In genomic region chr16:12114396-12114795, GRCm38 (mm10) we compare ENCODE assay signal across 14 mouse cellular contexts.
A peak's percentile ranks its signal among the peaks of the same experiment; 100 is the strongest.
DNase-seq lines count a peak whose midpoint lies in the region; ATAC-seq lines count a peak whose summit lies in the region.
"Had no signal": no experiment of that assay in that cellular context is flagged by ENCODE, and none has a peak within 500 bp of the region (broad histone marks: within the 10 kb centered on the region; RNA-seq: fewer than 3 reads in every experiment).

No protein-coding gene starts in this region.

- no peaks in the 10 kb centered on the region for H3K4me1 ChIP-seq in heart, embryonic 11.5 days (ENCODE audit: control insufficient read depth, insufficient read depth, low read length)
- H3K4me1 ChIP-seq: liver, embryonic 15.5 days had no signal

- H3K36me3 ChIP-seq in heart, embryonic 11.5 days (ENCODE audit: control insufficient read depth, insufficient read depth, low read length) = no peaks in the 10 kb centered on the region
- H3K36me3 ChIP-seq: hindbrain, embryonic 13.5 days; liver, embryonic 15.5 days; midbrain, embryonic 15.5 days; neural tube, embryonic 15.5 days had no signal

- 83% methylated on average over 5 of the region's 5 CpGs for WGBS in heart, embryonic 11.5 days (ENCODE audit: insufficient replicate concordance)

- no peak overlapping the region for H3K9ac ChIP-seq in heart, embryonic 11.5 days (ENCODE audit: low read depth, low read length)
- H3K9ac ChIP-seq: hindbrain, embryonic 13.5 days; liver, embryonic 15.5 days; midbrain, embryonic 15.5 days; neural tube, embryonic 15.5 days had no signal

- no peak overlapping the region for H3K4me3 ChIP-seq in heart, embryonic 11.5 days (ENCODE audit: low read depth, low read length)
- H3K4me3 ChIP-seq: hindbrain, embryonic 13.5 days; liver, embryonic 15.5 days; midbrain, embryonic 15.5 days; neural tube, embryonic 15.5 days had no signal

- H3K4me2 ChIP-seq in heart, embryonic 11.5 days = no peak overlapping the region
- H3K4me2 ChIP-seq: hindbrain, embryonic 13.5 days; liver, embryonic 15.5 days; neural tube, embryonic 15.5 days had no signal

- intact Hi-C loops in heart, postnatal 10 days (cut with DNase I) = no loop called here

- no peak for ATAC-seq in heart, embryonic 11.5 days (replicated peaks; ENCODE audit: insufficient number of reproducible peaks, low FRiP score, low TSS enrichment)

- peak; percentile 97 for DNase-seq in heart, adult 11 months
- DNase-seq in ovary, postnatal 36 days (ENCODE audit: low spot score) = peak; percentile 15
- DNase-seq in ovary, postnatal 14 days (ENCODE audit: low spot score) = no peak
- peak; percentile 34 to 42 for DNase-seq in heart, postnatal 10 days
- peak; percentile 41 for DNase-seq in skeletal muscle tissue, adult 2 months (ENCODE audit: low read depth, low spot score)
- no peak for DNase-seq in cerebellum, adult 8-10 months
- DNase-seq in frontal cortex, postnatal 10 days (ENCODE audit: low spot score in 2 of 2) = no peak
- DNase-seq: cerebellum, adult 11-12 months had no signal

- H3K9me3 ChIP-seq in heart, embryonic 11.5 days (replicated peaks; ENCODE audit: control insufficient read depth, low read length) = no peaks in the 10 kb centered on the region
- H3K9me3 ChIP-seq: hindbrain, embryonic 13.5 days; liver, embryonic 15.5 days; midbrain, embryonic 15.5 days; neural tube, embryonic 15.5 days had no signal

- no peak overlapping the region for H3K27ac ChIP-seq in heart, embryonic 11.5 days (ENCODE audit: low read depth, low read length)
- H3K27ac ChIP-seq: hindbrain, embryonic 13.5 days; liver, embryonic 15.5 days; neural tube, embryonic 15.5 days; stomach, postnatal 0 days had no signal

- no peaks in the 10 kb centered on the region for H3K27me3 ChIP-seq in heart, embryonic 11.5 days (ENCODE audit: control insufficient read depth, insufficient read depth, low read length)
- H3K27me3 ChIP-seq: hindbrain, embryonic 13.5 days; liver, embryonic 15.5 days; midbrain, embryonic 15.5 days; neural tube, embryonic 15.5 days had no signal

Comparison
In these comparisons a context has a peak if more than half of its experiments do, and no peak if none do; other contexts are left out.
1. DNase-seq: peak in heart, adult 11 months (single experiment), ovary, postnatal 36 days (single experiment), heart, postnatal 10 days (2 of 2) and skeletal muscle tissue, adult 2 months (single experiment); none in ovary, postnatal 14 days (single experiment), cerebellum, adult 8-10 months (single experiment) and frontal cortex, postnatal 10 days (0 of 2).